Mouse (Mus musculus) stomach, postnatal 0 days (tissue): ENCODE data around the gene Ip6k2.
A peak's percentile ranks its signal among the peaks of the same experiment; 100 is the strongest.

ENCODE experiments used
- CTCF ChIP-seq: IDR thresholded peaks from 2 replicates; pipeline ENCODE4 v1.5.1; 2016; ENCODE audit warnings: antibody characterized with exemption, low read depth, mild to moderate bottlenecking, moderate library complexity
- EP300 ChIP-seq: optimal IDR thresholded peaks from 2 replicates; pipeline ENCODE3; 2016; ENCODE audit warnings: antibody characterized with exemption

GRCm38 (mm10) chr9:108740062-108740461, 43.5 kb upstream of the Ip6k2 start:
- peak; percentile 68 for TF ChIP-seq CTCF
- no peak for TF ChIP-seq EP300
